Mouse (Mus musculus): ENCODE data around the gene Rpl6. TPM values are rescaled to one million over a fixed set of nuclear protein-coding genes. Genes with fewer than 3 reads are reported as not detected.

Rpl6 gene
- polyA plus RNA-seq, 1 experiment from 2014 or later, result 315 TPM

- TF ChIP-seq CTCF (IDR thresholded peaks at IDR 0.05; ENCODE audit: low read depth) (no peak), EP300 (IDR thresholded peaks at IDR 0.05; ENCODE audit: low read depth) (no peak)
- WGBS (ENCODE audit: insufficient replicate concordance), result 83% methylated on average over 7 of the region's 7 CpGs
- ATAC-seq (no peak), DNase-seq (no peak)
- H3K4me3 ChIP-seq (ENCODE audit: low read depth, low read length), result no peak overlapping the region
- H3K9me3 ChIP-seq (ENCODE audit: low read length), result no peaks in the 10 kb centered on the region
- no peak overlapping the region for H3K4me2 ChIP-seq (ENCODE audit: low read depth, low read length)
- no peak overlapping the region for H3K27ac ChIP-seq (ENCODE audit: low read depth)
- peaks cover 74% of the 10 kb centered on the region for H3K36me3 ChIP-seq (replicated peaks; ENCODE audit: insufficient read depth, low read length)
- no peaks in the 10 kb centered on the region for H3K4me1 ChIP-seq (ENCODE audit: insufficient read depth)
- no peaks in the 10 kb centered on the region for H3K27me3 ChIP-seq (ENCODE audit: insufficient read depth, low read length)
- no peak overlapping the region for H3K9ac ChIP-seq (replicated peaks)
These were observed 41.4 kb upstream of the Rpl6 start for GRCm38 (mm10) chr5:121162923-121163322.

GRCm38 (mm10) chr5:121166884-121167283, 37.4 kb upstream of the Rpl6 start:
- DNase-seq, result no peak
- H3K4me1 ChIP-seq (ENCODE audit: insufficient read depth), result no peaks in the 10 kb centered on the region
- ATAC-seq, result no peak
- no peak overlapping the region for H3K4me2 ChIP-seq (ENCODE audit: low read depth, low read length)
- TF ChIP-seq CTCF (IDR thresholded peaks at IDR 0.05; ENCODE audit: low read depth) (no peak), EP300 (IDR thresholded peaks at IDR 0.05; ENCODE audit: low read depth) (no peak)
- H3K9ac ChIP-seq (replicated peaks), result no peak overlapping the region
- H3K36me3 ChIP-seq (replicated peaks; ENCODE audit: insufficient read depth, low read length), result peaks cover 68% of the 10 kb centered on the region
- no peaks in the 10 kb centered on the region for H3K9me3 ChIP-seq (ENCODE audit: low read length)
- no peak overlapping the region for H3K27ac ChIP-seq (ENCODE audit: low read depth)
- no peak overlapping the region for H3K4me3 ChIP-seq (ENCODE audit: low read depth, low read length)
- H3K27me3 ChIP-seq (ENCODE audit: insufficient read depth, low read length), result no peaks in the 10 kb centered on the region
- 91% methylated on average over 6 of the region's 6 CpGs for WGBS (ENCODE audit: insufficient replicate concordance)

GRCm38 (mm10) chr5:121169588-121169987, 34.7 kb upstream of the Rpl6 start:
- Histone ChIP-seq H3K36me3 (replicated peaks; ENCODE audit: insufficient read depth, low read length) (peaks cover 42% of the 10 kb centered on the region), H3K4me2 (ENCODE audit: low read depth, low read length) (no peak overlapping the region), H3K9ac (replicated peaks) (no peak overlapping the region), H3K4me1 (ENCODE audit: insufficient read depth) (no peaks in the 10 kb centered on the region), H3K9me3 (ENCODE audit: low read length) (no peaks in the 10 kb centered on the region), H3K27ac (ENCODE audit: low read depth) (no peak overlapping the region), H3K27me3 (ENCODE audit: insufficient read depth, low read length) (no peaks in the 10 kb centered on the region), H3K4me3 (ENCODE audit: low read depth, low read length) (no peak overlapping the region)
- TF ChIP-seq CTCF (IDR thresholded peaks at IDR 0.05; ENCODE audit: low read depth), result no peak
- TF ChIP-seq EP300 (IDR thresholded peaks at IDR 0.05; ENCODE audit: low read depth), result no peak
- 81% methylated on average over 2 of the region's 2 CpGs for WGBS (ENCODE audit: insufficient replicate concordance)
- DNase-seq (no peak), ATAC-seq (no peak)

GRCm38 (mm10) chr5:121172835-121173234, 31.4 kb upstream of the Rpl6 start:
- Histone ChIP-seq H3K36me3 (replicated peaks; ENCODE audit: insufficient read depth, low read length) (peaks cover 18% of the 10 kb centered on the region), H3K4me1 (ENCODE audit: insufficient read depth) (no peaks in the 10 kb centered on the region), H3K9me3 (ENCODE audit: low read length) (no peaks in the 10 kb centered on the region), H3K27me3 (ENCODE audit: insufficient read depth, low read length) (no peaks in the 10 kb centered on the region), H3K9ac (replicated peaks) (no peak overlapping the region), H3K4me2 (ENCODE audit: low read depth, low read length) (no peak overlapping the region), H3K27ac (ENCODE audit: low read depth) (no peak overlapping the region), H3K4me3 (ENCODE audit: low read depth, low read length) (no peak overlapping the region)
- DNase-seq, result no peak
- no peak for TF ChIP-seq EP300 (IDR thresholded peaks at IDR 0.05; ENCODE audit: low read depth)
- peak; percentile 50 for TF ChIP-seq CTCF (IDR thresholded peaks at IDR 0.05; ENCODE audit: low read depth)
- no peak for ATAC-seq
- 79% methylated on average over 4 of the region's 4 CpGs for WGBS (ENCODE audit: insufficient replicate concordance)

GRCm38 (mm10) chr5:121179077-121179857, 25.0 kb upstream of the Rpl6 start:
- no peak overlapping the region for H3K27ac ChIP-seq (ENCODE audit: low read depth)

GRCm38 (mm10) chr5:121183269-121183668, 21.0 kb upstream of the Rpl6 start:
- H3K4me3 ChIP-seq (ENCODE audit: low read depth, low read length), result no peak overlapping the region
- peaks cover 29% of the 10 kb centered on the region for H3K4me1 ChIP-seq (ENCODE audit: insufficient read depth)
- ATAC-seq (no peak), DNase-seq (no peak)
- no peaks in the 10 kb centered on the region for H3K36me3 ChIP-seq (replicated peaks; ENCODE audit: insufficient read depth, low read length)
- no peak overlapping the region for H3K27ac ChIP-seq (ENCODE audit: low read depth)
- H3K9me3 ChIP-seq (ENCODE audit: low read length), result no peaks in the 10 kb centered on the region
- TF ChIP-seq CTCF (IDR thresholded peaks at IDR 0.05; ENCODE audit: low read depth) (no peak), EP300 (IDR thresholded peaks at IDR 0.05; ENCODE audit: low read depth) (no peak)
- H3K4me2 ChIP-seq (ENCODE audit: low read depth, low read length), result no peak overlapping the region
- H3K9ac ChIP-seq (replicated peaks), result no peak overlapping the region
- no peaks in the 10 kb centered on the region for H3K27me3 ChIP-seq (ENCODE audit: insufficient read depth, low read length)
- WGBS (ENCODE audit: insufficient replicate concordance), result 85% methylated on average over 9 of the region's 9 CpGs

More at GRCm38 (mm10) chr5:121179077-121179857, 25.0 kb upstream of the Rpl6 start:
- no peak overlapping the region for H3K9ac ChIP-seq (replicated peaks)
- no peak overlapping the region for H3K4me2 ChIP-seq (ENCODE audit: low read depth, low read length)
- H3K27me3 ChIP-seq (ENCODE audit: insufficient read depth, low read length), result no peaks in the 10 kb centered on the region
- no peak overlapping the region for H3K4me3 ChIP-seq (ENCODE audit: low read depth, low read length)
- WGBS (ENCODE audit: insufficient replicate concordance), result 74% methylated on average over 9 of the region's 9 CpGs
- peaks cover 6% of the 10 kb centered on the region for H3K4me1 ChIP-seq (ENCODE audit: insufficient read depth)
- H3K36me3 ChIP-seq (replicated peaks; ENCODE audit: insufficient read depth, low read length), result no peaks in the 10 kb centered on the region
- ATAC-seq (no peak), DNase-seq (no peak)
- no peaks in the 10 kb centered on the region for H3K9me3 ChIP-seq (ENCODE audit: low read length)
- TF ChIP-seq CTCF (IDR thresholded peaks at IDR 0.05; ENCODE audit: low read depth) (no peak), EP300 (IDR thresholded peaks at IDR 0.05; ENCODE audit: low read depth) (no peak)
